Mouse (Mus musculus) T-helper 1 cell (primary cell): ENCODE measurements around the gene Nle1.

Experiments
- in situ Hi-C: fragments of 300-600 bp; cut with MboI, MseI; formaldehyde crosslinking; loops from one replicate; pipeline ENCODE4 v1.15.1; 2025; ENCODE audit warnings: high pct_unique_total_duplicates

Nle1 gene

GRCm38 (mm10) chr11:82914711-82915352 is 6.6 kb upstream of the Nle1 start:
- in situ Hi-C loops, result loop anchor here (5.0 to 10.0 kb wide), 4 partner anchors 47 to 510 kb away; partner anchors contain the start of genes Gas2l2 and Slfn3

- in situ Hi-C loops, result loop anchor here (5.0 to 10.0 kb wide), 4 partner anchors 51 to 514 kb away; partner anchors contain the start of genes Gas2l2 and Slfn3
Measured at GRCm38 (mm10) chr11:82910679-82911389, 2.6 kb upstream of the Nle1 start.

- in situ Hi-C loops, result loop anchor here (5.0 to 10.0 kb wide), 4 partner anchors 52 to 515 kb away; partner anchors contain the start of genes Gas2l2 and Slfn3
Measured at GRCm38 (mm10) chr11:82910250-82910649, 2.0 kb upstream of the Nle1 start, which contains the start of gene Unc45b. TSS of gene Unc45b (plus strand) at chr11:82910550.

GRCm38 (mm10) chr11:82908608-82908989 is 388 bp upstream of the Nle1 start:
- in situ Hi-C loops, result no loop called here

- in situ Hi-C loops, result no loop called here
Measured at GRCm38 (mm10) chr11:82905816-82906215, 2.4 kb downstream of the Nle1 start.

GRCm38 (mm10) chr11:82904952-82905351 is 3.3 kb downstream of the Nle1 start:
- in situ Hi-C loops, result no loop called here

GRCm38 (mm10) chr11:82901606-82902310 is 6.5 kb downstream of the Nle1 start:
- in situ Hi-C loops, result no loop called here

GRCm38 (mm10) chr11:82899720-82900119 is 8.5 kb downstream of the Nle1 start:
- in situ Hi-C loops, result loop anchor here (25.0 kb wide), 1 partner anchor 912 kb away; no protein-coding TSS in a partner anchor

GRCm38 (mm10) chr11:82897478-82897877 is 10.7 kb downstream of the Nle1 start:
- in situ Hi-C loops, result loop anchor here (25.0 kb wide), 1 partner anchor 910 kb away; no protein-coding TSS in a partner anchor

- in situ Hi-C loops, result loop anchor here (25.0 kb wide), 1 partner anchor 905 kb away; no protein-coding TSS in a partner anchor
Measured at GRCm38 (mm10) chr11:82891936-82892335, 16.3 kb downstream of the Nle1 start, which contains the start of gene Fndc8. TSS of gene Fndc8 (plus strand) at chr11:82892124.

- in situ Hi-C loops, result loop anchor here (25.0 kb wide), 1 partner anchor 903 kb away; no protein-coding TSS in a partner anchor
Measured at GRCm38 (mm10) chr11:82890342-82890762, 17.9 kb downstream of the Nle1 start, which contains the start of gene Rad51d. TSS of gene Rad51d (minus strand) at chr11:82890614.

- in situ Hi-C loops, result loop anchor here (5.0 to 25.0 kb wide), 5 partner anchors 72 to 902 kb away; partner anchors contain the start of genes Cct6b and Zfp830
Measured at GRCm38 (mm10) chr11:82889524-82890341, 18.5 kb downstream of the Nle1 start.

- in situ Hi-C loops, result loop anchor here (5.0 to 25.0 kb wide), 5 partner anchors 71 to 901 kb away; partner anchors contain the start of genes Cct6b and Zfp830
Measured at GRCm38 (mm10) chr11:82888491-82888946, 19.7 kb downstream of the Nle1 start.

- in situ Hi-C loops, result loop anchor here (5.0 to 25.0 kb wide), 5 partner anchors 69 to 899 kb away; partner anchors contain the start of genes Cct6b and Zfp830
Measured at GRCm38 (mm10) chr11:82886559-82886958, 21.7 kb downstream of the Nle1 start.

- in situ Hi-C loops, result loop anchor here (25.0 kb wide), 1 partner anchor 896 kb away; no protein-coding TSS in a partner anchor
Measured at GRCm38 (mm10) chr11:82883180-82883579, 25.0 kb downstream of the Nle1 start.

- in situ Hi-C loops, result loop anchor here (25.0 kb wide), 1 partner anchor 891 kb away; no protein-coding TSS in a partner anchor
Measured at GRCm38 (mm10) chr11:82877726-82878344, 30.4 kb downstream of the Nle1 start.

- in situ Hi-C loops, result loop anchor here (25.0 kb wide), 1 partner anchor 888 kb away; no protein-coding TSS in a partner anchor
Measured at GRCm38 (mm10) chr11:82875631-82876030, 32.6 kb downstream of the Nle1 start.

GRCm38 (mm10) chr11:82874924-82875323 is 33.3 kb downstream of the Nle1 start:
- in situ Hi-C loops, result loop anchor here (25.0 kb wide), 1 partner anchor 888 kb away; no protein-coding TSS in a partner anchor

GRCm38 (mm10) chr11:82871031-82871446 is 37.2 kb downstream of the Nle1 start, which contains the start of gene Rffl:
TSS of gene Rffl (minus strand) at chr11:82871210.
- in situ Hi-C loops, result no loop called here
